Mouse (Mus musculus) T-cell, adult 2 months (primary cell): ENCODE data around the gene Tcn2.
"Not testable (repeated sequence)": the region's sequence is repeated elsewhere in the genome, so short reads cannot be mapped to it uniquely, and the experiment has no call there.

Experiments
- DNase-seq: peaks from one replicate; pipeline ENCODE4 v3.0.0; 2022; ENCODE audit warnings: low spot score

Gene Tcn2

GRCm38 (mm10) chr11:3931511-3932211 lies at the start of gene Tcn2:
Tcn2 (minus strand) TSS chr11:3932159.
- peak; percentile 75 for DNase-seq

GRCm38 (mm10) chr11:3981536-3981935 lies 49.6 kb upstream of the Tcn2 start:
- no peak for DNase-seq

GRCm38 (mm10) chr11:3978421-3978820 lies 46.5 kb upstream of the Tcn2 start:
- DNase-seq, result no peak

GRCm38 (mm10) chr11:3976678-3977077 lies 44.7 kb upstream of the Tcn2 start, which contains the start of gene 4930556J24Rik:
4930556J24Rik (minus strand) TSS chr11:3976778.
- DNase-seq, result no peak

- DNase-seq, result no peak
These were observed 42.4 kb upstream of the Tcn2 start for GRCm38 (mm10) chr11:3974311-3974710.

GRCm38 (mm10) chr11:3973081-3973480 lies 41.1 kb upstream of the Tcn2 start:
- no peak for DNase-seq

- DNase-seq, result no peak
These were observed 38.4 kb upstream of the Tcn2 start for GRCm38 (mm10) chr11:3970361-3970760.

- DNase-seq, result no peak
These were observed 37.9 kb upstream of the Tcn2 start for GRCm38 (mm10) chr11:3969837-3970236.

GRCm38 (mm10) chr11:3964416-3965172 lies 32.6 kb upstream of the Tcn2 start:
- DNase-seq, result no peak

- peak; percentile 83 for DNase-seq
These were observed 31.9 kb upstream of the Tcn2 start, which contains the start of gene Pes1 for GRCm38 (mm10) chr11:3963610-3964415. Pes1 (plus strand) TSS chr11:3963975.

GRCm38 (mm10) chr11:3963155-3963554 lies 31.2 kb upstream of the Tcn2 start:
- no peak for DNase-seq

- no peak for DNase-seq
These were observed 29.8 kb upstream of the Tcn2 start for GRCm38 (mm10) chr11:3961761-3962160.

- no peak for DNase-seq
These were observed 28.9 kb upstream of the Tcn2 start for GRCm38 (mm10) chr11:3960901-3961300.

GRCm38 (mm10) chr11:3955371-3955770 lies 23.4 kb upstream of the Tcn2 start:
- not testable (repeated sequence) for DNase-seq

- not testable (repeated sequence) for DNase-seq
These were observed 22.9 kb upstream of the Tcn2 start for GRCm38 (mm10) chr11:3954876-3955275.

- no peak for DNase-seq
These were observed 14.4 kb upstream of the Tcn2 start for GRCm38 (mm10) chr11:3946386-3946785.

GRCm38 (mm10) chr11:3941371-3941770 lies 9.4 kb upstream of the Tcn2 start:
- DNase-seq, result no peak

- DNase-seq, result no peak
These were observed 5.4 kb upstream of the Tcn2 start for GRCm38 (mm10) chr11:3937321-3937874.

- no peak for DNase-seq
These were observed 4.4 kb upstream of the Tcn2 start for GRCm38 (mm10) chr11:3936318-3936717.

GRCm38 (mm10) chr11:3935135-3935534 lies 3.2 kb upstream of the Tcn2 start:
- DNase-seq, result no peak

GRCm38 (mm10) chr11:3933756-3934285 lies 1.9 kb upstream of the Tcn2 start:
- DNase-seq, result no peak

GRCm38 (mm10) chr11:3930931-3931330 lies 1.0 kb downstream of the Tcn2 start:
- DNase-seq, result no peak
